Mouse (Mus musculus) myocyte (in vitro differentiated cells): ENCODE results near the gene Lrrc8c. TPM values are rescaled to one million over a fixed set of nuclear protein-coding genes. Genes with fewer than 3 reads are reported as not detected.

ENCODE experiments used
- H3K27me3 ChIP-seq: one replicate; pipeline ENCODE4 v1.6.1; 2011; ENCODE audit not compliant: control insufficient read depth, insufficient read depth, insufficient read length
- H3K36me3 ChIP-seq: one replicate; pipeline ENCODE4 v1.6.1; 2011; ENCODE audit not compliant: control insufficient read depth, insufficient read depth
- H3K4me2 ChIP-seq: one replicate; pipeline ENCODE4 v1.6.1; 2011; ENCODE audit warnings: low read depth, control low read depth
- H3K4me3 ChIP-seq: one replicate; pipeline ENCODE4 v1.5.1; 2011; ENCODE audit warnings: mild to moderate bottlenecking, control low read depth, moderate library complexity
- H3K79me2 ChIP-seq: one replicate; pipeline ENCODE4 v1.6.1; 2011; ENCODE audit not compliant: control insufficient read depth, insufficient read depth
- H3ac ChIP-seq: one replicate; pipeline ENCODE4 v1.6.1; 2011; ENCODE audit not compliant: control insufficient read depth, insufficient read length
- CEBPB ChIP-seq: IDR thresholded peaks from 2 replicates; pipeline ENCODE4 v1.6.1; 2011; ENCODE audit warnings: mild to moderate bottlenecking, moderate library complexity; ENCODE audit not compliant: poor library complexity, insufficient read depth, severe bottlenecking
- E2F4 ChIP-seq: IDR thresholded peaks from one replicate; pipeline ENCODE4 v1.6.1; 2011; ENCODE audit warnings: mild to moderate bottlenecking, control low read depth, moderate library complexity; ENCODE audit not compliant: insufficient read depth
- MAX ChIP-seq: IDR thresholded peaks from one replicate; pipeline ENCODE4 v1.6.1; 2011; ENCODE audit warnings: low read depth, mild to moderate bottlenecking, control low read depth
- MYOD1 ChIP-seq, 3 experiments: IDR thresholded peaks; one replicate each; pipeline ENCODE4 v1.6.1; 2011; ENCODE audit warnings: control low read depth in 2 of 3, low read depth in 2 of 3, mild to moderate bottlenecking in 2 of 3, moderate library complexity in 1 of 3; ENCODE audit not compliant: insufficient read length in 2 of 3, control insufficient read depth in 1 of 3
- MYOG ChIP-seq, 3 experiments: IDR thresholded peaks; one replicate each; pipeline ENCODE4 v1.6.1; 2011; ENCODE audit warnings: control low read depth in 2 of 3, low read depth in 2 of 3, mild to moderate bottlenecking in 2 of 3; ENCODE audit not compliant: insufficient read length in 2 of 3, control insufficient read depth in 1 of 3, insufficient read depth in 1 of 3
- POLR2A ChIP-seq: IDR thresholded peaks from one replicate; pipeline ENCODE4 v1.6.1; 2011; ENCODE audit warnings: low read depth, mild to moderate bottlenecking, control low read depth, moderate library complexity; ENCODE audit not compliant: insufficient read length
- POLR2AphosphoS2 ChIP-seq: IDR thresholded peaks from one replicate; pipeline ENCODE4 v1.6.1; 2011; ENCODE audit warnings: low read depth, control low read depth; ENCODE audit not compliant: insufficient read length
- REST ChIP-seq: IDR thresholded peaks from one replicate; pipeline ENCODE4 v1.6.1; 2011; ENCODE audit warnings: mild to moderate bottlenecking, control low read depth, moderate library complexity; ENCODE audit not compliant: insufficient read depth, insufficient read length
- SRF ChIP-seq: IDR thresholded peaks from one replicate; pipeline ENCODE4 v1.6.1; 2011; ENCODE audit warnings: low read depth; ENCODE audit not compliant: control insufficient read depth, insufficient read length
- TCF12 ChIP-seq: IDR thresholded peaks from one replicate; pipeline ENCODE4 v1.6.1; 2011; ENCODE audit warnings: mild to moderate bottlenecking, control low read depth; ENCODE audit not compliant: poor library complexity, insufficient read depth, severe bottlenecking
- TCF3 ChIP-seq: IDR thresholded peaks from one replicate; pipeline ENCODE4 v1.6.1; 2011; ENCODE audit warnings: low read depth, control low read depth; ENCODE audit not compliant: insufficient read length
- USF1 ChIP-seq: IDR thresholded peaks from one replicate; pipeline ENCODE4 v1.6.1; 2011; ENCODE audit warnings: low read depth, mild to moderate bottlenecking, control low read depth, moderate library complexity
- polyA plus RNA-seq: library from polyadenylated mRNA; unstranded; fragments of >200 nt; fragmentation: generic; extraction: Trizol; gene quantifications from one replicate; pipeline ENCODE4 v1.2.1, GENCODE M21; 2012; ENCODE audit warnings: missing spikeins

Gene Lrrc8c
- polyA plus RNA-seq, 1 experiment: 7.9 TPM

DNA sequence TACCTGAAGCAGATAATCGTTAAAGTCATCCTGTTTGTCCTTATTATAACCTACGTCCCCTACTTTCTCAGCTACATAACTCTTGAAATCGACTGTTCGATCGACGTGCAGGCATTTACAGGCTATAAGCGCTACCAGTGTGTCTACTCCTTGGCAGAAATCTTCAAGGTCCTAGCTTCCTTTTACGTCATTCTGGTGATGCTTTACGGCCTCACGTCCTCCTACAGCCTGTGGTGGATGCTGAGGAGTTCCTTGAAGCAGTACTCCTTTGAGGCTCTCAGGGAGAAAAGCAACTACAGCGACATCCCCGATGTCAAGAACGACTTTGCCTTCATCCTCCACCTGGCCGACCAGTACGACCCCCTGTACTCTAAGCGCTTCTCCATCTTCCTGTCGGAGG, 38.6 kb upstream of the Lrrc8c start:
- H3K4me3 ChIP-seq: no peak overlapping the region
- no peak overlapping the region for H3K4me2 ChIP-seq
- no peak for TF ChIP-seq REST
- no peak for TF ChIP-seq SRF
- TF ChIP-seq MAX: no peak
- TF ChIP-seq TCF12: no peak
- no peak for TF ChIP-seq E2F4
- no peak for TF ChIP-seq TCF3
- no peak for TF ChIP-seq MYOD1 (IDR thresholded peaks at IDR 0.05; ENCODE audit: control insufficient read depth in 1 of 3, insufficient read length in 2 of 3, low read depth in 2 of 3)
- no peak for TF ChIP-seq POLR2A
- TF ChIP-seq CEBPB: no peak
- no peak for TF ChIP-seq USF1
- no peak for TF ChIP-seq MYOG (IDR thresholded peaks at IDR 0.05; ENCODE audit: control insufficient read depth in 1 of 3, insufficient read depth in 1 of 3, insufficient read length in 2 of 3, low read depth in 2 of 3)
- TF ChIP-seq POLR2AphosphoS2: no peak
- no peaks in the 10 kb centered on the region for H3K79me2 ChIP-seq
- no peaks in the 10 kb centered on the region for H3K36me3 ChIP-seq
- no peaks in the 10 kb centered on the region for H3K27me3 ChIP-seq
- no peak overlapping the region for H3ac ChIP-seq

DNA sequence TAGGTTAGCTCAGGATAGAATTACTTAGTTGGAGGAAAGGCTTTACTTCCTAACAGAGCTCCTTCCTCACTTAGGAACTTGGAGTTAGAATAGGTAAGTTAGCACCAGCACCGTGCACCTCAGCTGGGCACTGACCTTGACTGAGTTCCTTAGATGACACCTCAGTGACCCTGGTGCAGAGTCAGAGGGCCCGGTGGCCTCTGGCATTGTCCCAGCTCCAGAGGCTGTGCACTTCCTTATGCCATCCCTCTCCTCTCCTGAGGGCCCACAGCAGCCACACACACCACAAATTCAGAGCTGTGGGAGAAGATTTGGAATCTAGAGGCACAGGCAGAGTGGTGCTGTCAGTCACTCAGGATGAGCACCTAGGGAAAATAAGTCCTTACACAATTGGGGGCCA, 35.6 kb upstream of the Lrrc8c start:
- no peaks in the 10 kb centered on the region for H3K27me3 ChIP-seq
- no peaks in the 10 kb centered on the region for H3K79me2 ChIP-seq
- no peaks in the 10 kb centered on the region for H3K36me3 ChIP-seq
- no peak overlapping the region for H3K4me2 ChIP-seq
- TF ChIP-seq E2F4: no peak
- no peak for TF ChIP-seq POLR2AphosphoS2
- TF ChIP-seq USF1: no peak
- no peak for TF ChIP-seq MYOG (IDR thresholded peaks at IDR 0.05; ENCODE audit: control insufficient read depth in 1 of 3, insufficient read depth in 1 of 3, insufficient read length in 2 of 3, low read depth in 2 of 3)
- no peak for TF ChIP-seq MAX
- TF ChIP-seq MYOD1 (IDR thresholded peaks at IDR 0.05; ENCODE audit: control insufficient read depth in 1 of 3, insufficient read length in 2 of 3, low read depth in 2 of 3): no peak
- no peak for TF ChIP-seq REST
- no peak for TF ChIP-seq POLR2A
- TF ChIP-seq CEBPB: no peak
- no peak overlapping the region for H3ac ChIP-seq
- no peak overlapping the region for H3K4me3 ChIP-seq

DNA sequence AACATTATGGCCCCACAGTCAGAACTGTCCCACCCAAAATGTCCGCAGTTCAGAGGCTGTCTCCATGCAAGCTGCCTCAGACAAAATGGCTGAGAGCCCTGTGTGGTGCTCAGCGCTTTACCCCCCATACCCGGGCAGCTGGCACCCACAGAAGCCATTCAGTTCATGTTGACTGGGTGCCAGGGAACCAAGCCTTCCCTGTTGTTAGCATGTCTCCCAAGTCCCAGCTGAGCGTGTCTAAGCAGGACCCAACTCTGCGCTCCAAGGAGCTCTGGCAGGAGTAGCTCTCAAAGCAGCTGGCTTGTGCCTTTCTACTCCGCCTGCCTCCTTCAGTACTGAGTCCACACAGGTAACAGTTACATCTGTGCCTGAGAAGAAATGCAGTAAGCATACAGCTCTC, 34.9 kb upstream of the Lrrc8c start:
- Histone ChIP-seq H3K4me2 (no peak overlapping the region), H3K27me3 (no peaks in the 10 kb centered on the region), H3K36me3 (no peaks in the 10 kb centered on the region), H3ac (no peak overlapping the region), H3K79me2 (no peaks in the 10 kb centered on the region), H3K4me3 (no peak overlapping the region)
- TF ChIP-seq TCF3: no peak
- no peak for TF ChIP-seq USF1
- TF ChIP-seq MYOG (IDR thresholded peaks at IDR 0.05; ENCODE audit: control insufficient read depth in 1 of 3, insufficient read depth in 1 of 3, insufficient read length in 2 of 3, low read depth in 2 of 3): no peak
- no peak for TF ChIP-seq POLR2AphosphoS2
- no peak for TF ChIP-seq SRF
- no peak for TF ChIP-seq REST
- no peak for TF ChIP-seq E2F4
- TF ChIP-seq MYOD1 (IDR thresholded peaks at IDR 0.05; ENCODE audit: control insufficient read depth in 1 of 3, insufficient read length in 2 of 3, low read depth in 2 of 3): no peak
- no peak for TF ChIP-seq CEBPB
- no peak for TF ChIP-seq MAX
- no peak for TF ChIP-seq POLR2A

DNA sequence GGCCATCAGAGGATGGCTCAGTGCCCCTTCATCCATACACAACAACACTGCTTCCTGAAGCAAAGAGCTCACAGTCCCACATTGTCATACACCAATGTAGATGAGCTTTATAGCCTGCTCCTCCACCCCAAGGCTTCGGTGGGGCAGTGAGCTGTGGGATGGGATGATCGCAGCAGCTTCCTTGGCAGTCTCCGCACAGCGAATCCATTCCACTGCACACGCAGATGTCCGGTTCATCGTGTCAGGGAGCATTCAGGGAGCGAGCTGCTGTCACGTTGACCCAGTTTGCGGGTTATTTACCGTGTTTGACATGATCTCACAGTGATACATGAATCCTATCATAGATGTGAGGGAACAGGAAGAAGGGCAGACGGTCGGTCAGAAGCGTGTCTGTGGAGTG, 34.3 kb upstream of the Lrrc8c start:
- H3K4me2 ChIP-seq: no peak overlapping the region
- no peaks in the 10 kb centered on the region for H3K36me3 ChIP-seq
- H3K27me3 ChIP-seq: no peaks in the 10 kb centered on the region
- no peak overlapping the region for H3K4me3 ChIP-seq
- H3K79me2 ChIP-seq: no peaks in the 10 kb centered on the region
- no peak for TF ChIP-seq CEBPB
- TF ChIP-seq TCF12: no peak
- no peak for TF ChIP-seq POLR2AphosphoS2
- no peak for TF ChIP-seq MAX
- no peak for TF ChIP-seq E2F4
- TF ChIP-seq REST: no peak
- TF ChIP-seq TCF3: no peak
- no peak for TF ChIP-seq MYOG (IDR thresholded peaks at IDR 0.05; ENCODE audit: control insufficient read depth in 1 of 3, insufficient read depth in 1 of 3, insufficient read length in 2 of 3, low read depth in 2 of 3)
- TF ChIP-seq USF1: no peak
- no peak for TF ChIP-seq MYOD1 (IDR thresholded peaks at IDR 0.05; ENCODE audit: control insufficient read depth in 1 of 3, insufficient read length in 2 of 3, low read depth in 2 of 3)
- no peak for TF ChIP-seq POLR2A
- TF ChIP-seq SRF: no peak
- H3ac ChIP-seq: no peak overlapping the region

DNA sequence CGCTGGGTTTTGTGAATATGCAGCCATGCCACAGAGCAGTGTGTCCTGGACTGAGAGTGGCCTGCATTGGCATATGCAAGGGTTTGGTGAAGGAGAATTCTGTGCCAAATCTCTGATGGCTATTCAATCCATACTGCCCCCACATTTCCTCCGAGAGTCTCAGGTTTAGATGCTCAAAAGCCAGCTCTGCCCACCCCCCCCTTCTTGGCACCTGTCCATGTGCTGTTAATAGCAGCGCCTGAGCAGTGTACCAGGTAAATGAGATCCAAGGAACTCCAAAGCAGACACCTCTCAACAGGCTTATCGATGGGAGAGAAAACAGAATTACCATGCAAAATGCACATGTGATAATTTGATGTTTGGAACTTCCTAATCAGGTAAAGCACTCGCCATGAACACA, 29.0 kb upstream of the Lrrc8c start:
- TF ChIP-seq CEBPB (no peak), REST (no peak), MYOG (IDR thresholded peaks at IDR 0.05; ENCODE audit: control insufficient read depth in 1 of 3, insufficient read depth in 1 of 3, insufficient read length in 2 of 3, low read depth in 2 of 3) (no peak), TCF12 (no peak), MYOD1 (IDR thresholded peaks at IDR 0.05; ENCODE audit: control insufficient read depth in 1 of 3, insufficient read length in 2 of 3, low read depth in 2 of 3) (no peak), MAX (no peak), SRF (no peak), POLR2A (no peak), TCF3 (no peak), USF1 (no peak), POLR2AphosphoS2 (no peak), E2F4 (no peak)
- H3K79me2 ChIP-seq: no peaks in the 10 kb centered on the region
- no peaks in the 10 kb centered on the region for H3K36me3 ChIP-seq
- no peak overlapping the region for H3K4me3 ChIP-seq
- H3ac ChIP-seq: no peak overlapping the region
- no peak overlapping the region for H3K4me2 ChIP-seq
- no peaks in the 10 kb centered on the region for H3K27me3 ChIP-seq
